Mouse (Mus musculus) myocyte (in vitro differentiated cells): Measurements from ENCODE around the gene Pdzd4. TPM values are rescaled to one million over a fixed set of nuclear protein-coding genes. Genes with fewer than 3 reads are reported as not detected.

Source experiments
- H3K27me3 ChIP-seq: one replicate; pipeline ENCODE4 v1.6.1; 2011; ENCODE audit not compliant: control insufficient read depth, insufficient read depth, insufficient read length
- H3K36me3 ChIP-seq: one replicate; pipeline ENCODE4 v1.6.1; 2011; ENCODE audit not compliant: control insufficient read depth, insufficient read depth
- H3K4me2 ChIP-seq: one replicate; pipeline ENCODE4 v1.6.1; 2011; ENCODE audit warnings: low read depth, control low read depth
- H3K4me3 ChIP-seq: one replicate; pipeline ENCODE4 v1.5.1; 2011; ENCODE audit warnings: mild to moderate bottlenecking, control low read depth, moderate library complexity
- H3K79me2 ChIP-seq: one replicate; pipeline ENCODE4 v1.6.1; 2011; ENCODE audit not compliant: control insufficient read depth, insufficient read depth
- H3ac ChIP-seq: one replicate; pipeline ENCODE4 v1.6.1; 2011; ENCODE audit not compliant: control insufficient read depth, insufficient read length
- CEBPB ChIP-seq: IDR thresholded peaks from 2 replicates; pipeline ENCODE4 v1.6.1; 2011; ENCODE audit warnings: mild to moderate bottlenecking, moderate library complexity; ENCODE audit not compliant: poor library complexity, insufficient read depth, severe bottlenecking
- E2F4 ChIP-seq: IDR thresholded peaks from one replicate; pipeline ENCODE4 v1.6.1; 2011; ENCODE audit warnings: mild to moderate bottlenecking, control low read depth, moderate library complexity; ENCODE audit not compliant: insufficient read depth
- MAX ChIP-seq: IDR thresholded peaks from one replicate; pipeline ENCODE4 v1.6.1; 2011; ENCODE audit warnings: low read depth, mild to moderate bottlenecking, control low read depth
- MYOD1 ChIP-seq, 3 experiments: IDR thresholded peaks; one replicate each; pipeline ENCODE4 v1.6.1; 2011; ENCODE audit warnings: control low read depth in 2 of 3, low read depth in 2 of 3, mild to moderate bottlenecking in 2 of 3, moderate library complexity in 1 of 3; ENCODE audit not compliant: insufficient read length in 2 of 3, control insufficient read depth in 1 of 3
- MYOG ChIP-seq, 3 experiments: IDR thresholded peaks; one replicate each; pipeline ENCODE4 v1.6.1; 2011; ENCODE audit warnings: control low read depth in 2 of 3, low read depth in 2 of 3, mild to moderate bottlenecking in 2 of 3; ENCODE audit not compliant: insufficient read length in 2 of 3, control insufficient read depth in 1 of 3, insufficient read depth in 1 of 3
- POLR2A ChIP-seq: IDR thresholded peaks from one replicate; pipeline ENCODE4 v1.6.1; 2011; ENCODE audit warnings: low read depth, mild to moderate bottlenecking, control low read depth, moderate library complexity; ENCODE audit not compliant: insufficient read length
- POLR2AphosphoS2 ChIP-seq: IDR thresholded peaks from one replicate; pipeline ENCODE4 v1.6.1; 2011; ENCODE audit warnings: low read depth, control low read depth; ENCODE audit not compliant: insufficient read length
- REST ChIP-seq: IDR thresholded peaks from one replicate; pipeline ENCODE4 v1.6.1; 2011; ENCODE audit warnings: mild to moderate bottlenecking, control low read depth, moderate library complexity; ENCODE audit not compliant: insufficient read depth, insufficient read length
- SRF ChIP-seq: IDR thresholded peaks from one replicate; pipeline ENCODE4 v1.6.1; 2011; ENCODE audit warnings: low read depth; ENCODE audit not compliant: control insufficient read depth, insufficient read length
- TCF12 ChIP-seq: IDR thresholded peaks from one replicate; pipeline ENCODE4 v1.6.1; 2011; ENCODE audit warnings: mild to moderate bottlenecking, control low read depth; ENCODE audit not compliant: poor library complexity, insufficient read depth, severe bottlenecking
- TCF3 ChIP-seq: IDR thresholded peaks from one replicate; pipeline ENCODE4 v1.6.1; 2011; ENCODE audit warnings: low read depth, control low read depth; ENCODE audit not compliant: insufficient read length
- USF1 ChIP-seq: IDR thresholded peaks from one replicate; pipeline ENCODE4 v1.6.1; 2011; ENCODE audit warnings: low read depth, mild to moderate bottlenecking, control low read depth, moderate library complexity
- polyA plus RNA-seq: library from polyadenylated mRNA; unstranded; fragments of >200 nt; fragmentation: generic; extraction: Trizol; gene quantifications from one replicate; pipeline ENCODE4 v1.2.1, GENCODE M21; 2012; ENCODE audit warnings: missing spikeins

The Pdzd4 gene
- polyA plus RNA-seq, 1 experiment: 0.25 TPM

GRCm38 (mm10) chrX:73744774-73745481 is 79.8 kb downstream of the Pdzd4 start:
- no peaks in the 10 kb centered on the region for H3K27me3 ChIP-seq
- H3ac ChIP-seq: no peak overlapping the region
- no peak overlapping the region for H3K4me2 ChIP-seq
- no peak overlapping the region for H3K4me3 ChIP-seq
- no peaks in the 10 kb centered on the region for H3K79me2 ChIP-seq
- no peak for TF ChIP-seq POLR2A
- no peak for TF ChIP-seq SRF
- no peak for TF ChIP-seq E2F4
- TF ChIP-seq MYOD1 (IDR thresholded peaks at IDR 0.05; ENCODE audit: control insufficient read depth in 1 of 3, insufficient read length in 2 of 3, low read depth in 2 of 3): no peak
- no peak for TF ChIP-seq REST
- TF ChIP-seq MYOG (IDR thresholded peaks at IDR 0.05; ENCODE audit: control insufficient read depth in 1 of 3, insufficient read depth in 1 of 3, insufficient read length in 2 of 3, low read depth in 2 of 3): no peak
- TF ChIP-seq USF1: no peak
- TF ChIP-seq MAX: no peak
- no peak for TF ChIP-seq TCF12
- no peak for TF ChIP-seq CEBPB
- no peak for TF ChIP-seq POLR2AphosphoS2
- TF ChIP-seq TCF3: no peak
- no peaks in the 10 kb centered on the region for H3K36me3 ChIP-seq

Other genes with a start within 250 kb of the Pdzd4 start
- 2.9 TPM for gene Dusp9, start 185.6 kb downstream of the Pdzd4 start, polyA plus RNA-seq
- gene Pnck, start 164.9 kb downstream of the Pdzd4 start, polyA plus RNA-seq: 0.11 TPM
- 56.3 TPM for gene Slc6a8, start 151.8 kb downstream of the Pdzd4 start, polyA plus RNA-seq
- gene Bcap31, start 108.8 kb downstream of the Pdzd4 start, polyA plus RNA-seq: 255 TPM
- 14.9 TPM for gene Abcd1, start 108.4 kb downstream of the Pdzd4 start, polyA plus RNA-seq
- gene Plxnb3, start 67.9 kb downstream of the Pdzd4 start, polyA plus RNA-seq: 0.66 TPM
- gene Srpk3, start 50.6 kb downstream of the Pdzd4 start, polyA plus RNA-seq: 16.9 TPM
- gene Idh3g, start 38.1 kb downstream of the Pdzd4 start, polyA plus RNA-seq: 238 TPM
- 224 TPM for gene Ssr4, start 37.9 kb downstream of the Pdzd4 start, polyA plus RNA-seq
- not detected for gene Avpr2, start 67.1 kb upstream of the Pdzd4 start, polyA plus RNA-seq
- 0.65 TPM for gene L1cam, start 71.1 kb upstream of the Pdzd4 start, polyA plus RNA-seq
- gene Arhgap4, start 96.9 kb upstream of the Pdzd4 start, polyA plus RNA-seq: 0.24 TPM
- 83.1 TPM for gene Naa10, start 97.0 kb upstream of the Pdzd4 start, polyA plus RNA-seq
- gene Renbp, start 105.9 kb upstream of the Pdzd4 start, polyA plus RNA-seq: 103 TPM
- 38.1 TPM for gene Hcfc1, start 141.4 kb upstream of the Pdzd4 start, polyA plus RNA-seq
- 28.6 TPM for gene Irak1, start 198.9 kb upstream of the Pdzd4 start, polyA plus RNA-seq